Mouse (Mus musculus): ENCODE results near the gene Bckdha. TPM values are rescaled to one million over a fixed set of nuclear protein-coding genes. Genes with fewer than 3 reads are reported as not detected.
A peak's percentile ranks its signal among the peaks of the same experiment; 100 is the strongest.

Gene Bckdha
- polyA plus RNA-seq, 1 experiment = 140 TPM

DNA sequence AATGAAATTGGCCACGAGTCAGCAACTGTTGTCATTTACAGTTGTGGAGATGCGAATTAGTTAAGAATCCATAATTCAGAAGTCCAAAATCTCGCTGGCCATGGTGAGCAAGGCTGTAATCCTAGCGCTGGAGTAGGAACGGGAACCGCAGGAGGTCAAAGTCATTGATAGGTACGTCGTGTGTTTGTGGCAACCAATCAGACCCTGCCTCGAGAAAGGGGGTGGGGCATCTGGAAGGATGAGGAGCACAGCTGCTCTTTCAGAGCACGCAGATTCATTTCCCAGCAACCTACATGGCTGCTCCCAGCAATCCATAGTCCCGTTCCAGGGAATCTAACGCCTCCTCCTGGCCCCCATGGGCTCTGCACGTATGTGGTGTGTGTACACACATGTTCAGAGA, 41.1 kb upstream of the Bckdha start:
- Histone ChIP-seq H3K4me1 (ENCODE audit: control insufficient read depth, insufficient read depth, low read length) (no peaks in the 10 kb centered on the region), H3K4me3 (replicated peaks; ENCODE audit: extremely low read depth, low read depth, low read length) (no peak overlapping the region)
- 69% methylated on average over 13 of the region's 13 CpGs for WGBS
- no peak for TF ChIP-seq POLR2A (IDR thresholded peaks at IDR 0.05; ENCODE audit: borderline replicate concordance, extremely low read depth, low read depth, low read length)
- no peak for DNase-seq

- DNase-seq = no peak
- WGBS = 71% methylated on average over 8 of the region's 8 CpGs
- Histone ChIP-seq H3K4me3 (replicated peaks; ENCODE audit: extremely low read depth, low read depth, low read length) (no peak overlapping the region), H3K4me1 (ENCODE audit: control insufficient read depth, insufficient read depth, low read length) (no peaks in the 10 kb centered on the region; the same call in 1 of the 2 replicates)
- TF ChIP-seq POLR2A (IDR thresholded peaks at IDR 0.05; ENCODE audit: borderline replicate concordance, extremely low read depth, low read depth, low read length) (no peak), CTCF (IDR thresholded peaks at IDR 0.05; ENCODE audit: insufficient read depth, low read length) (no peak)
Measured at GRCm38 (mm10) chr7:25694104-25694503, 35.3 kb upstream of the Bckdha start.

DNA sequence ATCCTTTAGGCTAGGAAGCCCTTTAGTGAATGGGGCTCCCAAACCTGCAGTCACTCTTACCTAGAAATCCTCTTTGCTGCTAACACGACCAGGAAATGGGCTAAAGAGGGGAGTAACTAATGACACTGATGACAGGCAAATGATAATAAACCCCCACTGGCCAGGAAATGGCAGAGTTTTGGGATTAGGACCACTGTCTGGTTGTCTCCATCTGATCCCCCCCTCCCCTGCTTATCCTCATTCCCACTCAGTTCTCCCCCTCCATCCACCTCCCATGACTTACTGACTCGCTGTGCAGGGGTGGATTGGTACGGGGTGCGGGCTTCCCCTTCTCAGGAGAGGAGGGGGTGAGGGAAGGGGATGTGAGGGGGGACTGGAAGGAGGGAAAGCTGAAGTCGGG, 31.3 kb upstream of the Bckdha start:
- WGBS = 53% methylated on average over 5 of the region's 5 CpGs
- H3K4me3 ChIP-seq (replicated peaks; ENCODE audit: extremely low read depth, low read depth, low read length) = no peak overlapping the region
- H3K4me1 ChIP-seq (ENCODE audit: control insufficient read depth, insufficient read depth, low read length) = peaks cover 4% of the 10 kb centered on the region
- no peak for DNase-seq
- TF ChIP-seq POLR2A (IDR thresholded peaks at IDR 0.05; ENCODE audit: borderline replicate concordance, extremely low read depth, low read depth, low read length) = no peak
- no peak for TF ChIP-seq CTCF (IDR thresholded peaks at IDR 0.05; ENCODE audit: insufficient read depth, low read length)

DNA sequence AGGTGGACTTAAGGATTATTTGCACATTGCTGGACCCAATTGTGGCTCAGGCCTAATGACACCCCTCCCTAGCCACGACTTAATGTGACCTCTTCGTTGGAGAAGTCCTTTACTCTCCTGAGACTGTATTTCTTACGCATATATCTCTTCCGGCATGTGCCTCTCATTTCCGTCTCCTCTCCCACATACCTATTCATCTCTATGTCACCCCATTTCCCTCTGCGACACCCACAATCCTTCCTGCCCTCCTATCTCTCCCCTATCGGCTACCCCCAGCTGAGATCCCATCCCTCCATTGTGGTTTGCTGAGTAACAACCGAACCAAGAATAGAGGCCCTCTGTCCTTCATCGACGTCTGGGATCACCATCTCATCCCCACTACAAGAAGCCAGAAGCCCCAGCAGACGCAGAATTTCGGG, 30.8 kb upstream of the Bckdha start:
- peaks cover 4% of the 10 kb centered on the region for H3K4me1 ChIP-seq (ENCODE audit: control insufficient read depth, insufficient read depth, low read length)
- no peak for DNase-seq
- peak overlapping the region; percentile 78 for H3K4me3 ChIP-seq (replicated peaks; ENCODE audit: extremely low read depth, low read depth, low read length)
- no peak for TF ChIP-seq POLR2A (IDR thresholded peaks at IDR 0.05; ENCODE audit: borderline replicate concordance, extremely low read depth, low read depth, low read length)
- no peak for TF ChIP-seq CTCF (IDR thresholded peaks at IDR 0.05; ENCODE audit: insufficient read depth, low read length)
- WGBS = 13% methylated on average over 12 of the region's 12 CpGs

DNA sequence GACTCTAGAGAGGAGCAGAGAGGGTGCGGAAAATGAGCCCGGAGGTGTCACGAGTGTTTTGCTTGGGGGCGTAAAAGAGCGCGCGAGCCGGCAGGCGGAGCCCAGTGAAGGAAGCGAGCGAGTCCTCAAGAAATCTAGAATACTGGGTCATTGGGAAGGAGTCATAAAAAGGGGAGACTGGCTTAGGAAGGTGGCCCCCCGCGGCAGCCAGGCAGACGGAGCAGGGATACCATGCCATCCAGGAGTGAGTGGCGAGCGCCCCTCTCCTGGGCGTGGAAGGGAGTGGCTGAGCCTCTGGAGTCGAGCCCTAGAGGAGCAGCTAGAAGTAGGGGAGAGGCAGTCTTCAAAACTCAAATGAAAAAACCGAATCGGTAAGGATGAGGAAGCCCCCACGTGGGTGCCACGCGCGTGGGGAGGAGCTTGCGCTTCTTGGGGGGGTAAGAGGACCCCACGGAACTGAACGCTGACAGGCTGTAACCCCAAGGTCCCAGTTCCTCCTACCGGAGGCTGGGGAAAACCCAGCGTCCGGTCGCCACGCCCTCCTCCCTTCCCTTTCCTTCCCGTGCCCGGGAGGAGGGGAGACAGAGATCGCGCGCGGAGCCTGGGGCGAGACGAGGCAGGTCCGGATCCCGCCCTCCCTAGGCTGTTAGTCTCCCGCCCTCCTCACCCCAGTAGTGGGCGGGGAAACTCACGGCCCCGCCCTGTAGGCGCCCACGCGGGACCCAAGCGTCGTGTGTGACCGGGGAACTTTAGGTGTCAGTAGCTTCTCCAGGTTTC, 30.2 kb upstream of the Bckdha start:
- H3K4me3 ChIP-seq (replicated peaks; ENCODE audit: extremely low read depth, low read depth, low read length) = peak overlapping the region; percentile 78
- H3K4me1 ChIP-seq (ENCODE audit: control insufficient read depth, insufficient read depth, low read length) = peaks cover 4% of the 10 kb centered on the region
- TF ChIP-seq POLR2A (IDR thresholded peaks at IDR 0.05; ENCODE audit: borderline replicate concordance, extremely low read depth, low read depth, low read length) (no peak), CTCF (IDR thresholded peaks at IDR 0.05; ENCODE audit: insufficient read depth, low read length) (no peak)
- DNase-seq = peak; percentile 73
- under 1% methylated on average over 52 of the region's 52 CpGs for WGBS

DNA sequence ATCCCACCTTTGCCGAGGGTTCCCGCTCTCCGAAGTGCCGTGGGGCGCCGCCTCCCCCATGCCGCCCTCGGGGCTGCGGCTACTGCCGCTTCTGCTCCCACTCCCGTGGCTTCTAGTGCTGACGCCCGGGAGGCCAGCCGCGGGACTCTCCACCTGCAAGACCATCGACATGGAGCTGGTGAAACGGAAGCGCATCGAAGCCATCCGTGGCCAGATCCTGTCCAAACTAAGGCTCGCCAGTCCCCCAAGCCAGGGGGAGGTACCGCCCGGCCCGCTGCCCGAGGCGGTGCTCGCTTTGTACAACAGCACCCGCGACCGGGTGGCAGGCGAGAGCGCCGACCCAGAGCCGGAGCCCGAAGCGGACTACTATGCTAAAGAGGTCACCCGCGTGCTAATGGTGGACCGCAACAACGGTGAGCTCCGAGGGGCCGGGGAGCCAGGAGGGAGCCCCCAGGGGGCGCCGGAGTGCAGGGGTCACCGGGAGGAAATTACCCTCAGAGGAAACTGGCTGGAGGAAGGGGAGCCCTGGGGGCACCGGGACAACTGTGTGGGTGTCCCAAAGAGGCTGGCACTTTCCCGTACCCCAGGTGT, 29.1 kb upstream of the Bckdha start:
- TF ChIP-seq CTCF (IDR thresholded peaks at IDR 0.05; ENCODE audit: insufficient read depth, low read length) (no peak), POLR2A (IDR thresholded peaks at IDR 0.05; ENCODE audit: borderline replicate concordance, extremely low read depth, low read depth, low read length) (no peak)
- DNase-seq = peak; percentile 69
- WGBS = under 1% methylated on average over 47 of the region's 47 CpGs

DNA sequence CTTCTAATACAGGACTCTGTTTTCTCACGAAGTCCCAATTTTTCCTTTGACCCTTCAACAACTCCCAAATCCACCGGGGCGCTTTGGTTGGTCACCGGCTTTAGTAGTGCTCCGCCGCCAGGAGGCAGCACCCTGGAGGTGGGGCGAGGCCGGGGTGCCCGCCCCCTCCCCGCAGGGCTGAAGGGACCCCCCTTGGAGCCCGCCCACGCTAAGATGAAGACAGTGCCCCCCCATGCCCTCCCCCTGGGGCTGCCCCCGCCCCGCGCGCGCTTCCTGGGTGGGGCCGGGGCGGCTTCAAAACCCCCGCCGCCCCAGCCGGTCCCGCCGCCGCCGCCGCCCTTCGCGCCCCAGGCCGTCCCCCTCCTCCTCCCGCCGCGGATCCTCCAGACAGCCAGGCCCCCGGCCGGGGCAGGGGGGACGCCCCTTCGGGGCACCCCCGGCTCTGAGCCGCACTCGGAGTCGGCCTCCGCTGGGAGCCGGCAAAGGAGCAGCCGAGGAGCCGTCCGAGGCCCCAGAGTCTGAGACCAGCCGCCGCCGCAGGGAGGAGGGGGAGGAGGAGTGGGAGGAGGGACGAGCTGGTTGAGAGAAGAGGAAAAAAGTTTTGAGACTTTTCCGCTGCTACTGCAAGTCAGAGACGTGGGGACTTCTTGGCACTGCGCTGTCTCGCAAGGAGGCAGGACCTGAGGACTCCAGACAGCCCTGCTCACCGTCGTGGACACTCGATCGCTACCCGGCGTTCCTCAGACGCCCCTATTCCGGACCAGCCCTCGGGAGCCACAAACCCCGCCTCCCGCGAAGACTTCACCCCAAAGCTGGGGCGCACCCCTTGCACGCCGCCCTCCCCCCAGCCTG, 28.1 kb upstream of the Bckdha start, which contains the start of gene Tgfb1:
Gene Tgfb1 (plus strand): TSS at position 323 of the 852 bp plus-strand sequence.
- peaks cover 4% of the 10 kb centered on the region for H3K4me1 ChIP-seq (ENCODE audit: control insufficient read depth, insufficient read depth, low read length)
- peak within 1 kb of the TSS; percentile 78 for H3K4me3 ChIP-seq (replicated peaks; ENCODE audit: extremely low read depth, low read depth, low read length)
- peak; percentile 83 for DNase-seq
- TF ChIP-seq CTCF (IDR thresholded peaks at IDR 0.05; ENCODE audit: insufficient read depth, low read length) = peak; percentile 44; the same call in 1 of the 2 replicates
- TF ChIP-seq POLR2A (IDR thresholded peaks at IDR 0.05; ENCODE audit: borderline replicate concordance, extremely low read depth, low read depth, low read length) = peak; percentile 50; the same call in 1 of the 2 replicates
- 1% methylated on average over 58 of the region's 69 CpGs for WGBS

More for the DNA sequence above, 29.1 kb upstream of the Bckdha start:
- Histone ChIP-seq H3K4me3 (replicated peaks; ENCODE audit: extremely low read depth, low read depth, low read length) (peak overlapping the region; percentile 78), H3K4me1 (ENCODE audit: control insufficient read depth, insufficient read depth, low read length) (peaks cover 4% of the 10 kb centered on the region)

DNA sequence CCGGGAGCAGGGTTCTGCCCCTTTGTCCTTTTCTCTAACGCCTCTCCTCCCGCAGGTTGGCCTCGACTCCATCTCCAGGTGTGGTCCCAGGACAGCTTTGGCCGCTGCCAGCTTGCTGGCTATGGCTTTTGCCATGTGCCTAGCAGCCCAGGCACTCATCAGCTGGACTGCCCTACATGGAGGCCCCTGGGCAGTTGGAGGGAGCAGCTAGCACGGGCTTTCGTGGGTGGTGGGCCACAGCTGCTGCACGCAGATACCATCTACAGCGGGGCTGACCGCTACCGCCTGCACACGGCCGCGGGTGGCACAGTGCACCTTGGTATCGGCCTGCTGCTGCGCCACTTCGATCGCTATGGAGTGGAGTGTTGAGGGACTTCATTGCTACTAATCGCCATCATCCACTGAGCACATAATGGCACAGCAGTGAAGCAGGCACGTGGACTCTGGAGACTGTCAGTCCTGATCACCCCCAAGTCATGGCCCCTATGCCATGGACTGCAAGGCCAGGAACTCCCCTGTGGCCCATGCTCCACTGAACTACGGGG, 27.2 kb upstream of the Bckdha start:
- Histone ChIP-seq H3K4me3 (replicated peaks; ENCODE audit: extremely low read depth, low read depth, low read length) (peak overlapping the region; percentile 78), H3K4me1 (ENCODE audit: control insufficient read depth, insufficient read depth, low read length) (peaks cover 4% of the 10 kb centered on the region)
- no peak for DNase-seq
- TF ChIP-seq POLR2A (IDR thresholded peaks at IDR 0.05; ENCODE audit: borderline replicate concordance, extremely low read depth, low read depth, low read length) (no peak), CTCF (IDR thresholded peaks at IDR 0.05; ENCODE audit: insufficient read depth, low read length) (no peak)
- 77% methylated on average over 21 of the region's 21 CpGs for WGBS

DNA sequence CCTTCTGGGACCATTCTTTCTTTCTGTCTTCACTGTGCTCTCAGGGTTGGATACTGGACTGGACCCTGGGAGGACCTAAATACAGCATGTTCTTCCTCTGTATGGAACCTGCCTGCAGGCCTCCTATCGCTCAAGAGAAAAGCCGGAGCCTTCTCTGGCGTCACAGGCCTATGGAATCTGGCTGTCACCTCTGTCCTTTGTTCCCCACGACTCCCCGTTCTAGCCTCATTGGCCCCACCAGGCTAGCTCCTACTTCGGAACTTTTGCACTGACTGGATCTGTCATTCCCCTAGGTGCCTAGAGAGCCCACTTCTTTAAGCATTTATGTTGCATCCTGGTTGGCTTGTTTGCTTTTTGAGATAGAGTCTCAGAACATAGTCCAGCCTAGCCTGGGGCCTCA, 25.9 kb upstream of the Bckdha start:
- TF ChIP-seq CTCF (IDR thresholded peaks at IDR 0.05; ENCODE audit: insufficient read depth, low read length) (no peak), POLR2A (IDR thresholded peaks at IDR 0.05; ENCODE audit: borderline replicate concordance, extremely low read depth, low read depth, low read length) (no peak)
- H3K4me3 ChIP-seq (replicated peaks; ENCODE audit: extremely low read depth, low read depth, low read length) = no peak overlapping the region
- peaks cover 4% of the 10 kb centered on the region for H3K4me1 ChIP-seq (ENCODE audit: control insufficient read depth, insufficient read depth, low read length)
- WGBS = 89% methylated on average over 6 of the region's 6 CpGs
- DNase-seq = no peak
